Mouse (Mus musculus): Measurements from ENCODE around the gene S100a1. TPM values are rescaled to one million over a fixed set of nuclear protein-coding genes. Genes with fewer than 3 reads are reported as not detected.

The S100a1 gene
- polyA plus RNA-seq, 1 experiment, result 771 TPM

- TF ChIP-seq POLR2A (IDR thresholded peaks at IDR 0.05; ENCODE audit: low read depth, low read length) (no peak), CTCF (conservative IDR thresholded peaks at IDR 0.05; ENCODE audit: insufficient read depth, insufficient read length, low read depth, low read length) (no peak)
- Histone ChIP-seq H3K27ac (ENCODE audit: insufficient read depth, low read depth, low read length) (no peak overlapping the region), H3K4me3 (ENCODE audit: insufficient read depth, low read depth, low read length) (no peak overlapping the region), H3K27me3 (replicated peaks; ENCODE audit: control insufficient read depth, insufficient read depth, low read length) (no peaks in the 10 kb centered on the region), H3K4me1 (ENCODE audit: control insufficient read depth, insufficient read depth, low read length) (no peaks in the 10 kb centered on the region), H3K36me3 (ENCODE audit: control insufficient read depth, insufficient read depth, low read length) (peaks cover 18% of the 10 kb centered on the region)
- DNase-seq, result no peak
Measured at GRCm38 (mm10) chr3:90497597-90497996, 16.6 kb downstream of the S100a1 start.

GRCm38 (mm10) chr3:90495850-90496525 is 18.2 kb downstream of the S100a1 start:
- Histone ChIP-seq H3K4me3 (ENCODE audit: insufficient read depth, low read depth, low read length) (no peak overlapping the region), H3K36me3 (ENCODE audit: control insufficient read depth, insufficient read depth, low read length) (peaks cover 7% of the 10 kb centered on the region), H3K27me3 (replicated peaks; ENCODE audit: control insufficient read depth, insufficient read depth, low read length) (no peaks in the 10 kb centered on the region), H3K4me1 (ENCODE audit: control insufficient read depth, insufficient read depth, low read length) (no peaks in the 10 kb centered on the region), H3K27ac (ENCODE audit: insufficient read depth, low read depth, low read length) (no peak overlapping the region)
- TF ChIP-seq CTCF (conservative IDR thresholded peaks at IDR 0.05; ENCODE audit: insufficient read depth, insufficient read length, low read depth, low read length), result no peak
- TF ChIP-seq POLR2A (IDR thresholded peaks at IDR 0.05; ENCODE audit: low read depth, low read length), result no peak
- no peak for DNase-seq
- WGBS, result 88% methylated on average over 7 of the region's 7 CpGs

GRCm38 (mm10) chr3:90493831-90494540 is 20.2 kb downstream of the S100a1 start:
- Histone ChIP-seq H3K4me1 (ENCODE audit: control insufficient read depth, insufficient read depth, low read length) (peaks cover 7% of the 10 kb centered on the region; the same call in 1 of the 2 replicates), H3K27ac (ENCODE audit: insufficient read depth, low read depth, low read length) (no peak overlapping the region), H3K4me3 (ENCODE audit: insufficient read depth, low read depth, low read length) (no peak overlapping the region), H3K27me3 (replicated peaks; ENCODE audit: control insufficient read depth, insufficient read depth, low read length) (no peaks in the 10 kb centered on the region), H3K36me3 (ENCODE audit: control insufficient read depth, insufficient read depth, low read length) (peaks cover 3% of the 10 kb centered on the region)
- WGBS, result 60% methylated on average over 4 of the region's 4 CpGs
- no peak for TF ChIP-seq POLR2A (IDR thresholded peaks at IDR 0.05; ENCODE audit: low read depth, low read length)
- TF ChIP-seq CTCF (conservative IDR thresholded peaks at IDR 0.05; ENCODE audit: insufficient read depth, insufficient read length, low read depth, low read length), result no peak
- no peak for DNase-seq

GRCm38 (mm10) chr3:90491350-90491749 is 22.8 kb downstream of the S100a1 start:
- H3K36me3 ChIP-seq (ENCODE audit: control insufficient read depth, insufficient read depth, low read length), result peaks cover 5% of the 10 kb centered on the region
- H3K4me3 ChIP-seq (ENCODE audit: insufficient read depth, low read depth, low read length), result no peak overlapping the region
- no peaks in the 10 kb centered on the region for H3K27me3 ChIP-seq (replicated peaks; ENCODE audit: control insufficient read depth, insufficient read depth, low read length)
- peaks cover 12% of the 10 kb centered on the region; the same call in 1 of the 2 replicates for H3K4me1 ChIP-seq (ENCODE audit: control insufficient read depth, insufficient read depth, low read length)
- WGBS, result 32% methylated on average over 2 of the region's 2 CpGs
- TF ChIP-seq POLR2A (IDR thresholded peaks at IDR 0.05; ENCODE audit: low read depth, low read length) (no peak), CTCF (conservative IDR thresholded peaks at IDR 0.05; ENCODE audit: insufficient read depth, insufficient read length, low read depth, low read length) (0 out of 2 replicates have a peak, but pooled peaks have one; percentile 16)
- H3K27ac ChIP-seq (ENCODE audit: insufficient read depth, low read depth, low read length), result no peak overlapping the region
- peak; percentile 63 for DNase-seq

- Histone ChIP-seq H3K36me3 (ENCODE audit: control insufficient read depth, insufficient read depth, low read length) (peaks cover 5% of the 10 kb centered on the region), H3K4me3 (ENCODE audit: insufficient read depth, low read depth, low read length) (peak within 1 kb of the TSS; percentile 74), H3K27ac (ENCODE audit: insufficient read depth, low read depth, low read length) (peak within 1 kb of the TSS; percentile 83), H3K4me1 (ENCODE audit: control insufficient read depth, insufficient read depth, low read length) (peaks cover 12% of the 10 kb centered on the region; the same call in 1 of the 2 replicates), H3K27me3 (replicated peaks; ENCODE audit: control insufficient read depth, insufficient read depth, low read length) (no peaks in the 10 kb centered on the region)
- TF ChIP-seq CTCF (conservative IDR thresholded peaks at IDR 0.05; ENCODE audit: insufficient read depth, insufficient read length, low read depth, low read length) (peak; percentile 78), POLR2A (IDR thresholded peaks at IDR 0.05; ENCODE audit: low read depth, low read length) (no peak)
- DNase-seq, result peak; percentile 98
- WGBS, result under 1% methylated on average over 37 of the region's 37 CpGs
Measured at GRCm38 (mm10) chr3:90490696-90491256, 23.4 kb downstream of the S100a1 start, which contains the start of gene Snapin. Gene Snapin, minus strand, starts transcription at chr3:90491033.

- H3K27me3 ChIP-seq (replicated peaks; ENCODE audit: control insufficient read depth, insufficient read depth, low read length), result no peaks in the 10 kb centered on the region
- no peak overlapping the region for H3K4me3 ChIP-seq (ENCODE audit: insufficient read depth, low read depth, low read length)
- H3K36me3 ChIP-seq (ENCODE audit: control insufficient read depth, insufficient read depth, low read length), result peaks cover 5% of the 10 kb centered on the region
- no peak overlapping the region for H3K27ac ChIP-seq (ENCODE audit: insufficient read depth, low read depth, low read length)
- peaks cover 12% of the 10 kb centered on the region; the same call in 1 of the 2 replicates for H3K4me1 ChIP-seq (ENCODE audit: control insufficient read depth, insufficient read depth, low read length)
- DNase-seq, result no peak
- no peak for TF ChIP-seq CTCF (conservative IDR thresholded peaks at IDR 0.05; ENCODE audit: insufficient read depth, insufficient read length, low read depth, low read length)
- TF ChIP-seq POLR2A (IDR thresholded peaks at IDR 0.05; ENCODE audit: low read depth, low read length), result no peak
- WGBS, result 90% methylated on average over 6 of the region's 6 CpGs
Measured at GRCm38 (mm10) chr3:90488576-90488975, 25.6 kb downstream of the S100a1 start.

- TF ChIP-seq CTCF (conservative IDR thresholded peaks at IDR 0.05; ENCODE audit: insufficient read depth, insufficient read length, low read depth, low read length) (no peak), POLR2A (IDR thresholded peaks at IDR 0.05; ENCODE audit: low read depth, low read length) (no peak)
- H3K27me3 ChIP-seq (replicated peaks; ENCODE audit: control insufficient read depth, insufficient read depth, low read length), result no peaks in the 10 kb centered on the region
- H3K4me3 ChIP-seq (ENCODE audit: insufficient read depth, low read depth, low read length), result no peak overlapping the region
- H3K4me1 ChIP-seq (ENCODE audit: control insufficient read depth, insufficient read depth, low read length), result peaks cover 12% of the 10 kb centered on the region; the same call in 1 of the 2 replicates
- peaks cover 5% of the 10 kb centered on the region for H3K36me3 ChIP-seq (ENCODE audit: control insufficient read depth, insufficient read depth, low read length)
- no peak overlapping the region for H3K27ac ChIP-seq (ENCODE audit: insufficient read depth, low read depth, low read length)
- DNase-seq, result peak; percentile 44
- WGBS, result 30% methylated on average over 5 of the region's 5 CpGs
Measured at GRCm38 (mm10) chr3:90486998-90487397, 27.2 kb downstream of the S100a1 start.

Data from kidney, adult 2 months (tissue).